Mouse (Mus musculus) activated CD4-positive, CD25-positive, alpha-beta regulatory T cell, adult 4 months (primary cell): ENCODE results near the gene Zfp770. TPM values are rescaled to one million over a fixed set of nuclear protein-coding genes. Genes with fewer than 3 reads are reported as not detected.
"Not testable (repeated sequence)": the region's sequence is repeated elsewhere in the genome, so short reads cannot be mapped to it uniquely, and the experiment has no call there.

Source experiments
- ATAC-seq: one replicate; pipeline ENCODE4 v1.8.0; 2017
- polyA plus RNA-seq, 2 experiments: library from polyadenylated mRNA; unstranded; fragments of 100-300 nt; shearing (Covaris generic); gene quantifications; one replicate each; pipeline ENCODE4 v1.2.1; 2017

Gene Zfp770
- polyA plus RNA-seq, result 1 to 10 TPM; 1.9 to 2.2 TPM

DNA sequence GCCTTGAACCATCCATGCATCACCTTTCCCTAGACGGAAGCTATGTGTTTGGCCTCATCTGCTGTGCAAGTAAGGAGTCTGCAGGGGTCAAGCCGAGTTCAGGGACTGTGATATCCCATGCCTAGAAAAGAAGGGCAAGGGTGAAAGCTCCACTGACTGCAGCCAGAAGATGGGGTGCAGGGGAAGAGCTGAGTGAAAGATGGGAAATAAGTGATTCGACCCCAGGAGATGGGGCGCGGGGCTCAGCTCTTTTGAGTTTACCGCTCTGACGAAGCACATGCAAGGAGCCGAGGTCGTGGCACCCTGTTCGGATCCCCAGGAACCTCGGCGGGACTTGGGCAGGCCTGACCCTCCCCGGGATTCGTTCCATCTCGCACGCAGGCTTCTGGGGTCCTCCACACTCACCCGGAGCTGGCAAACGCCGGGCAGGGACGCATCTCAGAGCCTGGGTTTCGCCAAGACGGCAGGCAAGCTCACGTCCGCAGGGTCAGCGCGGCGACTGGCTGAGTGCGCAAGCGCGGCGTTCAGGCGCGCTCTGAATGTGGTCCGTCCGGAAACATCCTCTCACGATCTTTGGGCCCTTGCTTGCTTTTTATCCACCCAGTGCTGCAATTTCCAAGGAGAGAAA lies at the start of gene Zfp770:
Gene Zfp770, minus strand, starts transcription at position 538 of the 628 bp plus-strand sequence.
- peak; percentile 88 for ATAC-seq

DNA sequence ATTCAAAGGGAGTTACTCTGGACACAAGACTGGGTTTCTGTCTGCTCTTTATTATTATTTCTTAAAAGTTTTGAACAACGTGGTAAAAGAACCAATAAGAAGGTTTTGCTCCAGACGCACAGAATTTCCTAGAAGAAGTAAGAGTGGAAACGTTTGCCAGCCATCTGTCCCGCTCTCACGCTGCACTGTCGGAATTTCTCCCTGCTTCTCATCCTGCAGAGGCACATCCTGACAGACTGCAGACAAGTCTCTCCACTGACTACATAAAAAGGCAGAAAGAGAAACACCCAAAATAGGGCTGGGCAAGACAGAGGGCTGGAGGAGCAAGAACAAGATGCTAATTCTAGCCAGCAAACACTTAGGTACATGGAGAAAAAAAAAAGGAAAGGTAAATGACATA lies 48.2 kb upstream of the Zfp770 start:
- no peak for ATAC-seq

DNA sequence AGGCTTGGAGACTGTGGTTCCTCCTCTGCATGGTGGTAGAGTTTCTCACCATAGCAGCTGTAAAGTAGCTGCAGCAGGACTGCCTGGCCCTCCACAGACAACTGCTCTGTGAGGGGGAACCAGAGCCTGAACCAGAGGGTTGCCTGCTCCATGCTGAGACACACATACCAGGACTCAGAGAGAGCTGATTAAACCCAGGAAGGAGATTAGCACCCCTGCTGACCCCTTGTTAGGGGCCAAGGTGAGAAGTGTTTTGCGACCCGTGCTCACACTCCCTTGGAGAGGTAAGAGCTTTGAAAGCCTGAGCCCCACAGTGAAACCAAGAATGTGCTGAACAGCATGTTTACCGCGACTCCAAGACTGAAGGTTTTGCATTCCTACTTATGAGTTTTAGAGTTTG lies 36.4 kb upstream of the Zfp770 start:
- no peak for ATAC-seq

DNA sequence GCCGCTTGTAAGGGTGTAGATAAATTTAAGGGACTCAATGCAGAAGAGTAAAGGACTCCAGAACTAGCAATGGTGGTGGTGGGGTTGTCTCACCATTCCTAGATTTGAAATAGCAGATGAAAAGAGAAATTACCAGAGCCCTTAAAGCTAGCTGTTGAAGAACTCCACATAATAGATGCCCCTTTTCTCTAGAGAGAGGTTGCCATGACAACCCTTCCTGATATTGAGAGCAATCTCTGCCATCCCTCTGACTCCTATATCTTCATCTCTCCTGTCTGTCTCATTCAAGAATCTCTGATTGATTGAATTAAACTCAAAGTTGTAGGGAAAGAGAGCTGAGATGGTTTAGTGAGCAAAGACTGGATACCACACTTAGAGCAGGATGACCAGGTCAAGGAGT lies 35.3 kb upstream of the Zfp770 start:
- ATAC-seq, result no peak

DNA sequence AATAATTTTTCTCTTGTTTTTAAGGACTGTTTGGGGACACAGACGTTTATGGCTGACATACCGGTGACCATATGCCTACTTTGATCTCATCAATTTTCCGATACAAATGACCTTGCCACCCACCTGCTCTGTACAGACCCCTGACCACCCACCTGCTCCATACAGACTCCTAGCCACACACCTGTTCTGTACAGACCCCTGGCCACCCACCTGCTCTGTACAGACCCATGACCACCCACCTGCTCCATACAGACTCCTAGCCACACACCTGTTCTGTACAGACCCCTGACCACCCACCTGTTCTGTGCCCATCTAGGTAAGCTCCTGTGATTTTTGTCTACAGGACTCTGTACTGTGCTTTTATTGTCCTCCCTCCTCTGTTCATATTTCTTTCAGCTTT lies 34.3 kb upstream of the Zfp770 start:
- ATAC-seq, result no peak

DNA sequence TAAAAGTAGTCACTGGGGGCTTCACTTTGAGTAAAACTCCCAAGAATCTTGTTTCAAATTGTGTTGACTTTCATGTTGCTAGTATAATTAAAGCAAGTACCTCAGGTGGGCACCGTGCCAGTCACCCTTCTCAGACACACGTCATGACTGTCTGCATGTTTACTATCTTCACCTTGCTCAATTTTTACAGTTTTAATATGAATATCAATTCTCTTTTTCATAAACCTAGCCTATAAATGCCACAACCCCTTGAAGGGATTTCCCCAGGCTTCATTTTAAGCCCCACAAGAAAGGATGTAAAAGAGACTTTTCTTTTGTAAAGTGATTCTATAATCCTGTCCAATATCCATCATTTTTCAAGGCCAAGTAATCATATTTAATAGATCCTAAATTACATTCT lies 30.0 kb upstream of the Zfp770 start:
- ATAC-seq, result no peak

DNA sequence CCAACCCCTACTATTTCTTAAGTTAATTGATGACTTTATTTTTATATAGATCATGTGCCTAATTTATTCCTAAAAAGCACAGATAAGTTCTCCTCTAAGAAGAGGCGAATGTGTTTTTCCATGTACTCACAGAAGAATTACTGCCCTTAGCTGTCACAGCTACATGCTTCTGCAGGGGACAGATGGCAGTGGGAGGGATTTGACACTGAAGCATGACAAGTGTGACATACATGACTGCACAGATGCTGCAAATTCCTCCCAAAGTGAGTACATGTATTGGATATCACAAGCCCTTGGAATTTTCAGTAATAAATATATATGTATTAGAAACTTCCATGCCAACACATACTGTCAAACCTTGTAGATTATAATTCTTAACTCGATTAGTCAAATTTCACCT lies 27.4 kb upstream of the Zfp770 start:
- ATAC-seq, result no peak

DNA sequence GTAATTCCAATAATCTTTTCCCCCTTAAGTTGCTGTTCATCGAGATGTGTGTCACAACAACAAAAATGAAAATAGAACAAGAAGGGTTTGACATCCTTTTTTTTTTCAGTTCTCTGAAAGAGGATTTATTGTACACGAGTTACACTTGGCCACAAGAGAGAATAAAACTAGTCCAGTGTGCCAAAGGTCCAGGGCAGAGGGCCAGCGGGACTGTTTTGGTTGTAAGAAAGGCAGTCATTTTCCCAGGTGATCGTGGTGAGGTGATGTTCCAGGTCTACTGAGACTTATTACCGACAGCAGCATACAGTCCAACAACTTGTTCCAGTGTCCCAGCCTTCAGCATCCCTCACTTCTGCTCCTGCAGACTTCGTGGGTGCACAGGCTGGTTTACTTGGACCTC lies 3.8 kb upstream of the Zfp770 start:
- ATAC-seq, result no peak

DNA sequence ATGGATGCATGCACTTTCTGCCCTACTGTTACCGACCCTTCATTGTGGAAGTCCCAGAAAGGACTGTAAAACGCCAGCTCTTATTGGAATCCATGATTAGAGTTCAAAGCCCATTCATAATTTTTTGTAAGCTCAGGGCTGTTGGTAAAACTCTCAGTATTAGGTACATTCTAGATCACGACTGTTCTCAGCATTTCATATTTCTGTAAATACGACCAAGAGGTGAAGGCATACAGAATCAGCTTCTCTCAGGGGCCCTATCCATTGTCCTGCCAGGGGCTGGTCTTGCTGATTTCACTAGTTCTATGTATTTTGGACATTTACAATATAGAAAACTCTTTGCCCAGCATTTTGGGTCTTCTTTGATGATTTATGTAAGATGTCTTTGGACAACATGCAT lies 305 bp upstream of the Zfp770 start:
- ATAC-seq, result peak; percentile 7

DNA sequence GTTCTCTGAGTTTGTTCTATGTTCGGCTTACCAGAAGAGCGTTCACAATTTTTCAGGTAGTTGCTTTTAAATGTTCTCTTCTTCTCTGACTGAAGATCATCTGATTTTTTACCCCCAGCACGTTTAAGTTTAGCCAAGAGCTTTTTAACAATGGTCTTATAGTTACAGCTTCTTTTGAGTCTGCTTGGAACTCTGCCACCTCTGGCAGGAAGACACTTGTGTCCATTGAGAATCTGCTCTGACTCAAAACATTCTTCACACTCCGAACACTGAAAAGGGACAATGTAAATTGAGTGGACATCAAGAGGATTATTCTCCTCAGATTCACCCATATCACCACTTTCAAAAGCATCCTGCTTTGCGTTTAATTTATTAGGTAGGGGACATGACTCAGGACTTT lies 4.8 kb downstream of the Zfp770 start:
- no peak for ATAC-seq

DNA sequence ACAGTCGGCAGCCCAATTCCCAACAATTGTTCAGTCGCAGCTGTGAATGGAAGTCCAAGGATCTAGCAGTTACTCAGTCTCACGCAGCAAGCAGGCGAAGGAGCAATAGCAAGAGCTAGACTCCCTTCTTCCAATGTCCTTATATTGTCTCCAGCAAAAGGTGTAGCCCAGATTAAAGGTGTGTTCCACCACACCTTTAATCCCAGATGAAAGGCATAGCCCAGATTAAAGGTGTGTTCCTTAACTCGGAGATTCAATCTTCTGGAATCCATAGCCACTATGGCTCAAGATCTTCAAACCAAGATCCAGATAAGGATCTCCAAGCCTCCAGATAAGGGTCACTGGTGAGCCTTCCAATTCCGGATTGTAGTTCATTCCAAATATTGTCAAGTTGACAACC lies 14.3 kb downstream of the Zfp770 start, which contains the start of gene Aqr:
Gene Aqr, minus strand, starts transcription at position 101 of the 400 bp plus-strand sequence.
- ATAC-seq, result not testable (repeated sequence)

DNA sequence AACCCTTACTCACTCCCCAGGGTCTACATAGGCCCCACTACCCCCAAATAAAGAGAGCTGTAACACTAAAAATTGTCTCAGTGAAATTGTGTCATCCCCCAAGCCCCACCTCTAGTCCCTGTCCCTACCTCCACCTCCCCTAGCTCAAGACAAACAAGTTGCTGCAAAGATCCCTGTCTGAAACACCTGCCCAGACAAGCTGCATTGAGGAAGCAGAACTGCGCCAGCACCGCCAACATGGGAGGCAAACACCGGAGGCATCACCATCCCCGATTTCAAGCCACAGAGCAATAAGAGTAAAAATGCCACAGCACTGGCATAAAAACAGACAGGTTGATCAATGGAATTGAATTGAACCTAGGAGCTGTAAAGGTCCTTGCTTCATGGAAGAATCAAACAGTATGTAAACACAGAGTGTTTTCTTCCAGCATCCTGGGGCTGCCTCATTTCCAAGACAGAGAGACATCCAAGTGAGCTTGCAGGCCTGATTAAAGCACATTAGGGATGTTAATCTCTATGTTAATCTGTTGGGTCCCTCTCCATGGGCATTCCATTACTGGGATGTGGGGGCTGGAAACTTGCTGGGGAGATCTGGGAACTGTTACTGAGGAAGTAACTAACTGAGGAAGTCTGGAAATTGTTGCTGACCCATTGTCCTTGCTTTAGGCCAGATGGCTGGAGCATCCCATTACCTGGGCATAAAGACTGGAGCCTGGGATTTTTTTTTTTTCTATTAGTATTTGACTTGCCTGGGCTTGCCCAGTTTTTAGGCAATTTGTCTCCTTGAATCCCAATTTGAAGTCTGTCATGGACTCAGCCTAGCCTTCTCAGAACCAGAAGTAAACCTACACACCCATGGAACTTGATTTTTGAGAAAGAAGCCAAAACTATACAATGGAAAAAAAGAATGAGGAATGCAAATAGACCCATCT lies 23.2 kb downstream of the Zfp770 start:
- ATAC-seq, result no peak

DNA sequence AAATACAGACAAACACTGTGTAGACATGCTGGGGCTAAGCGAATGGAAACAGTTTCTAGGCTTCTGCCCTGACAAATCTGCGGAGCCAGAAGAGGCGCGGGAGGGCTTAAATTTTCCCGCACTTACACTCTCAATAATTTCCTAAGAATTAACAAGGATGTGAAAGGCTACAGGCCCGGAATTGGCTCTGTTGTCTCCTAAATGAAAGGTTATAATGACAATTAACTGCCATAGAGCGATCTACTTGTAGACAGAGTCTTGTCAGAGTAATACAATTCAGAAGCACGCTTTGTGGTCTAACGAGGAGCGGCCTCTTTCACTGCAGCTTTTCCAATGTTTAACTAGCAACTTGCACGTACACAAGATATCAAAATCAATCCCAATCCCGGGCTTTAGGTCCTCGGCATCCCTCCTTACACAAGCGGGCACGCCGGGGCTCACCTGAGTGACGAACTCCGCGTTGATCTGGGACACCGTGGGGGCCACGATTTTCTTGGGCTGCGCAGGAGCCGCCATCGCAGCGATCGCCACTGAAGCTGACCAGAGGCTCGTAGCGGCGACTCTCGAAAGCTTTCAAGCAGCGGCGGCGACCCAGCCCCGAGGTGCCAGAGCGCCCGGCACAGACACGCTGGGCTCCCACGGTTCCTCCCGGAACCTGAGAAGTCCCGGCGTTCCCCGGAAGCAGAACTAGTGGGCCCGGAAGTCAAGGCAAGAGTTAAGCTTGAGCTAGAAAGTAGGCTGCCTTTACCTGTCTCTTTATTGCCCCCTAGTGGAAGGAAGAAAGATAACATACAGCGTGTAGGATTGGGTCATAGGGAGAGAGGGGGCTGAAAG lies 26.4 kb downstream of the Zfp770 start:
- ATAC-seq, result peak; percentile 99

DNA sequence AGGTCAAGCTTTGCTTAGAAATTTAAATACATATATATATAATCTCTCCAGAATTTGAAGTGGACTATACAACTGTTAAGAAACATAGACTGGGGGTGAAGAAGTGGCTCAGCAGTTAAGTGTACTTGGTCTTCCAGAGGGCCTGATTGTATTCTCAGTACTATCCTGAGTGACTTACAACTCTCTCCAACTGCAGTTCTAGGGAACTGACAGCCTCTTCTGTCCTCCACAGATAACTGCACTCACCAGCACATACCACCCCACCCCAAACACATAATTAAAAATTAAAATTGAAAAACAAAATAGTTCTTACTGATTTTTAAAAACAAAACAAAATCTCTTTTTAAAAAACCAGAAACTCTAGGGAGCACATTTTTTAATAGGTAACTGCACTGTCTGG lies 28.0 kb downstream of the Zfp770 start:
- ATAC-seq, result no peak

DNA sequence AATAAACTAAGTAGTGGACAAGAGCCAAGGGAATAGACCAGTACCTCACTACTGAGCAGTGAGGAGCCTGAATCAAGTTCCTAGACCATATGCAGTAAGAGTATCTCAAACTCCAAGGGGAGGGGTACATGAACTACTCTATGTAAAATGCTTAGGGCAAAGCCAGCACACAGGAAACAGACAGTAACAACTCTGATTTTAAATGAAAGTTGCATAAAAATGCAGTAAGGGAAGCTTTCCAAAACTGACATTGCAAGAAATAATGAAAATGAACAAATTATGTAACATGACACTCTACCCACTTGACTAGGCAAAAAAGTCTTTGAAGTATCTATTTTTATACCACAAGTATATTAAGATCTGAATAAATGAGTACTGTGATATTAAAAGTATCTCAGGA lies 33.4 kb downstream of the Zfp770 start:
- no peak for ATAC-seq

DNA sequence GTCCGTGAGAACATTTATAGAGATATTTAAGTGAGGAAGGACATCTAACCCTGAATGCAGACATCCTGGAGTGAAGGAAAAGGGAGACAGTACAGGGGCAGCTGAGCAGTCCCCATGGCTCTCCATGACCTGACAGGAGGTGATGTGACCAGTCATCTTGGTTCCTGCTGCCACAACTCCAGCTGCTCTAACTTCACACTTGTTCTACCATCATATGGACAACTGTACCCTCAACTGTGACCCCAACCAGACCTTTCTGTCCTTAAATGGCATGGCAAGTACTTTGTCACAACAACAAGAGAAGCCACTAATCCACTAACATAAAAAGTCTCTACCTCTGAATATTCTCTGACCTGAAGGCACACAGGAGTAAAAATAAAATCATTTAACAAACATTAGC lies 39.3 kb downstream of the Zfp770 start:
- ATAC-seq, result no peak

DNA sequence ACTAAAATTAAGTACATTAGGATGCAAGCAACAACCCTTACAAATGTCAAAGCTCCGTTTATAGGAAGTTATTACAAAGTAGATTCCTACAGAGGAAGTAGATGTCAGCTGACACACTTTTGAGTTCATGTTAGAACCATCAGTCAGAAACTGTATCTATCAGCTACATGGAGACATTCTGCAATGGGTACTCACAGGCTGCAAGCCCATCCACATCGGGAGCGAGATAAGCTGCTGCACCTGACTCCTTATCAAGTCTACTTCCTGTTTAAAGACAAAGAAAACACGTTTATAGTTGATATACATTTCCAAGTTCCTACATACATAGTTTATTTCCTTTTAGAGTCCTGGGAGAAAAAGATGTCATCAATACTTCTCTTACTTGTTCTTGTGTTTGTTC lies 43.9 kb downstream of the Zfp770 start:
- ATAC-seq, result no peak

DNA sequence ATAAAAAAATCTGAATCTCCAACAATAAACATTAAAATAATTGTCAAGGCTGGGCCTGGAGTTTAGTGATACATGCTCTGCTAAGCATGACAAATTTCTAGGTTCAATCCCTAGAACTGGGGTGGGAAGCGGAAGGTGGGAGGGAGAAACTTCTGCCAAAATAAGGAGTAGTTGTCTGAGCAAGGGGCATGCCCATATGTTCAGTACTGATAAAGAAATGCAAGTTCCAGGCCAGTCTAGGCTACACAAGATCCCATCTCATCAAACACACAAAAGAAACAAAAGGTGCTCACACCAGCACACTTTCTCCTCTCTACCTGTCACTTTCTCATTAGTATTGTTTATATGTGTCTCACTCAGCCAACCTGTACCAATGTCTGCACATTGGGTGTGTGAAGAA lies 44.6 kb downstream of the Zfp770 start:
- ATAC-seq, result no peak

DNA sequence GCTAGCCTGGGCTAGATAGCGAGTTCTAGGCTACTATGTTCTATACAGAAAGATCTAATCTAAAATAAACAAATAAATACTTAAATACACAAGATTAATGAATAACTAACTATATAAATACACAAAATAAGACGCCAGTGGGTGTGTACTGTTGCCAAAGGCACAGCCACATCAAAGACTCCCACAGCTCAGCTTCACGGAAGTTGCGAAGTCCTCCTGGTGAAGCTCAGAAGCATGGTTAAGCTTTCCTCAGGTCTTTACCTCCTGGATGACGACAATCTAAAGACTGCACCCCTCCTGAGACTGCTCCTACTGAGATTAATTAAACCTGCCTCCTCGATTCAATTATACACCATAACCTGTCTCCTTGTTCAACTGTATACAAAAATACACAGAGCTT lies 48.0 kb downstream of the Zfp770 start:
- ATAC-seq, result peak; percentile 58

DNA sequence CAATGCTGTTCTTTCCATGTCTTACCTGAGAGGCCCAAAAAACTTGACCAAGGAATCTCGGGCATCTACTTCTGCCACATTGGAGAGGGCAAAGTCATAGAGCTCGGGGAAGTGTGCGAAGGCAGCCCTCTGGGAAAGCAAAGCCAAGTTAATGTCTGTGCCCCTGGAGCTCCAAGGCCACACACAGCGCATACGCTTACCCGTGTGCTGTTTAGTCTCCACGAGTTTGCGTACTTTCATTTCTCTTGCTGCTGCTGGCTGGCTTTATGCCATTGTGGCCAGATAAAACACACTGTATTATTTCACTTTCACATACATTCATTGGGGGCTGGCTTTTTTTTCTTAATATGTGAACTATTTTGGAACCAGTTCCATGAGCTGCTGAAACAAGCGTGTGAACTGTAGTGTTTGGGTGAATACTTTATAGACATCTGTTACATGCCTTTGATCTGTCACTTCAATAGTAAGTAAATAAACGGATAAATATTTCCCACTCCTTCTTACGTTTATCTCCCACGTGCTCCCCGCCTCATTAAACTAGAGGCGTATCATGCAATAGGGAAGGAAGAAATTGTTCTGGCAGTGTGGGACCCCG lies 54.3 kb downstream of the Zfp770 start:
- ATAC-seq, result no peak

DNA sequence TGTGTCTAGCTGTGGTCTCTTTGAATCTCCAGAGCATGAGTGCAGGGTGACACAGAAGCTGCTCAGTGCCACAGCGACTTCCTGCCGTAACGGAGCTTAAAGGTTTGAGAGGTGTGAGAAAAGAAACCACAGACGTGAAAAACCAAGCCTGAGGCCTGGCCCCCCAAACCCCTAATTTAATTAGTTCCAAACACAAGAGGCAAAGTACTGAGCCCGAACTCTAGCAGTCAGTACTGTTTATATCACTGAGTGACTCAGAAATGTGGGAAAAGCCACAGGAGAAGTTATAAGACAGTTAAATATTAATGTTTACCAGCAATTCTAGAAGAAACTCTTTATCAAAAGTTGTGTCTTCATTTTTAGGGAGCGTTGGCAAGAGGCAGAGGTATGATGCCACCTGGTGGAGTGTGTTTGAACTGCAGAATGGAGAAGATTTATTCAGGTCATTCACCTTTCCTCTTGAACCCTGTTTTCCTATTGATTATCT lies 55.9 kb downstream of the Zfp770 start:
- peak; percentile 95 for ATAC-seq

DNA sequence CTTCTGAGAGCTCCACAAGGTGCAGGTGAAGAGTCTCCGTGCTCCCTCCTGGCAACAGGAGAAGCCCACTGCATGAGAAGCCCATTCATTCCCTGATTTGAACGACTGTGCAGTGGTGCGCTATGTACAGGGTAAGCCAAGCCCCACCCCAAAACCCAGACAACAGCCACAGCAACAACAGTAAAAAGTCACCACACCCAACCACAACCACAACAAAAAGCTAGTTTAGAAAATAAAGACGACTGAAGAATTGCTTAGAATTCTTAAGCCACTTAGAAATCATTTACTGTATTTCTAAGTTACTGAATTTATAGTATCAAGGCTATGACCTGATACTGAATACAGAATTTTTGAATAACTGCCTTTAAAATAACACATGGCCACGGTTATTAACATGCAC lies 56.4 kb downstream of the Zfp770 start:
- peak; percentile 84 for ATAC-seq

DNA sequence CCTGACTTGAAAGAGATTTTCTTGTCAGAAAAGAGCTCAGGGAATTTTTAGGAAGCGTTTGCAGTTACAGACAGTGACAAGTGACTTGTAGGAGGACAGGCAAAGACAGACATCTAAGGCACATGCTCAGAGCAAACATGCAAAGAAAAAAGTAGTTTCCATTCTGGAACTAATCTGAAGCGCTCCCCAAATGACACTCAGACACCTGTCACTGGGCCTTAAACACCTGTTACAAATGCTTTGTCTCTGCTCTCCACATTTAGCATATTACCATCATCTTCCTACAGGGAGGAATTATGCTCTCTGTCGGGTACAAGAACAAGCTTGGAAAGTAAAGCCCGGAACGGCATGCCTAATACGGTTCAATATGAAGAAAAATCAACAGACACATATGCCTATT lies 57.4 kb downstream of the Zfp770 start:
- ATAC-seq, result no peak
